Mouse (Mus musculus) adrenal gland, postnatal 14 days (tissue): Measurements from ENCODE around the gene 4930518I15Rik. TPM values are rescaled to one million over a fixed set of nuclear protein-coding genes. Genes with fewer than 3 reads are reported as not detected.
"Not testable (repeated sequence)": the region's sequence is repeated elsewhere in the genome, so short reads cannot be mapped to it uniquely, and the experiment has no call there.

Experiments
- DNase-seq: peaks from one replicate; pipeline ENCODE4 v3.0.0; 2021; ENCODE audit warnings: mixed read lengths
- long read RNA-seq, 2 experiments: library from polyadenylated mRNA; stranded (forward); transcript quantifications; one replicate each; pipeline ENCODE4 v2.0.0; 2021
- total RNA-seq: library from RNA; stranded (reverse); gene quantifications from 2 replicates; pipeline ENCODE4 v1.2.3, GENCODE M21; 2021

Gene 4930518I15Rik
- total RNA-seq, result 2.8 and 4.1 TPM in 2 replicates
- long read RNA-seq, experiment 1, partial matches to known transcripts, result 0 of 1 reads
- long read RNA-seq, experiment 1, other reads (novel, unspliced or antisense), result 0 of 1 reads
- long read RNA-seq, experiment 2, result 0 reads

GRCm38 (mm10) chr2:156857835-156858234 lies at the start of gene 4930518I15Rik:
TSS of gene 4930518I15Rik (minus strand) at chr2:156857946.
- DNase-seq, result no peak

GRCm38 (mm10) chr2:156905931-156906330 lies 48.2 kb upstream of the 4930518I15Rik start:
- DNase-seq, result not testable (repeated sequence)

- peak; percentile 65 for DNase-seq
These were observed 47.4 kb upstream of the 4930518I15Rik start for GRCm38 (mm10) chr2:156904976-156905717.

- DNase-seq, result no peak
These were observed 45.6 kb upstream of the 4930518I15Rik start for GRCm38 (mm10) chr2:156903367-156903766.

- not testable (repeated sequence) for DNase-seq
These were observed 44.7 kb upstream of the 4930518I15Rik start for GRCm38 (mm10) chr2:156902411-156902810.

- no peak for DNase-seq
These were observed 44.1 kb upstream of the 4930518I15Rik start for GRCm38 (mm10) chr2:156901883-156902282.

GRCm38 (mm10) chr2:156901344-156901743 lies 43.6 kb upstream of the 4930518I15Rik start:
- no peak for DNase-seq

GRCm38 (mm10) chr2:156899184-156899583 lies 41.4 kb upstream of the 4930518I15Rik start:
- no peak for DNase-seq

- DNase-seq, result no peak
These were observed 40.6 kb upstream of the 4930518I15Rik start for GRCm38 (mm10) chr2:156898374-156898773.

- DNase-seq, result no peak
These were observed 39.3 kb upstream of the 4930518I15Rik start for GRCm38 (mm10) chr2:156897034-156897433.

GRCm38 (mm10) chr2:156896384-156896914 lies 38.7 kb upstream of the 4930518I15Rik start:
- no peak for DNase-seq

- no peak for DNase-seq
These were observed 36.9 kb upstream of the 4930518I15Rik start for GRCm38 (mm10) chr2:156894496-156895265.

GRCm38 (mm10) chr2:156892821-156893220 lies 35.1 kb upstream of the 4930518I15Rik start:
- DNase-seq, result peak; percentile 52

GRCm38 (mm10) chr2:156892240-156892639 lies 34.5 kb upstream of the 4930518I15Rik start:
- no peak for DNase-seq

GRCm38 (mm10) chr2:156888490-156888889 lies 30.7 kb upstream of the 4930518I15Rik start:
- no peak for DNase-seq

GRCm38 (mm10) chr2:156887017-156887416 lies 29.3 kb upstream of the 4930518I15Rik start, which contains the start of gene Sla2:
TSS of gene Sla2 (minus strand) at chr2:156887192.
- DNase-seq, result no peak

- no peak for DNase-seq
These were observed 28.4 kb upstream of the 4930518I15Rik start for GRCm38 (mm10) chr2:156886084-156886631.

- DNase-seq, result not testable (repeated sequence)
These were observed 27.9 kb upstream of the 4930518I15Rik start for GRCm38 (mm10) chr2:156885666-156886065.

GRCm38 (mm10) chr2:156884396-156885211 lies 26.9 kb upstream of the 4930518I15Rik start:
- DNase-seq, result no peak

- no peak for DNase-seq
These were observed 24.8 kb upstream of the 4930518I15Rik start for GRCm38 (mm10) chr2:156882431-156883001.

- DNase-seq, result peak; percentile 77
These were observed 21.8 kb upstream of the 4930518I15Rik start for GRCm38 (mm10) chr2:156879541-156879940.
